ENCODE assay signal across 7 mouse cellular contexts in genomic region chr1:127204817-127205485, GRCm38 (mm10). TPM values are rescaled to one million over a fixed set of nuclear protein-coding genes. Genes with fewer than 3 reads are reported as not detected.
DNase-seq lines count a peak whose midpoint lies in the region; ATAC-seq and TF ChIP-seq lines count a peak whose summit lies in the region.

Gene Mgat5, plus strand, starts transcription at chr1:127205015.

- ATAC-seq in intestine, postnatal 0 days, result peak; percentile 92
- ATAC-seq in midbrain, embryonic 12.5 days (ENCODE audit: low FRiP score, low read depth), result peak; percentile 90

- peak within 1 kb of the TSS; percentile 97 for H3K4me2 ChIP-seq in intestine, postnatal 0 days (replicated peaks; ENCODE audit: low read depth)
- peak within 1 kb of the TSS; percentile 85 for H3K4me2 ChIP-seq in midbrain, embryonic 12.5 days (replicated peaks)

- no peaks in the 10 kb centered on the region for H3K9me3 ChIP-seq in intestine, postnatal 0 days (ENCODE audit: control insufficient read depth)
- H3K9me3 ChIP-seq in midbrain, embryonic 12.5 days, result no peaks in the 10 kb centered on the region

- H3K9ac ChIP-seq in intestine, postnatal 0 days (ENCODE audit: low read depth, low read length), result peak within 1 kb of the TSS; percentile 69
- H3K9ac ChIP-seq in midbrain, embryonic 12.5 days (replicated peaks), result peak within 1 kb of the TSS; percentile 78

- peak; percentile 60 for TF ChIP-seq POLR2A in small intestine, adult 2 months (IDR thresholded peaks at IDR 0.05; ENCODE audit: low read depth, low read length)

- intact Hi-C loops in left cerebral cortex, postnatal 4 days (cut with DNase I), result loop anchor here (5.0 to 10.0 kb wide), 2 partner anchors 190 to 252 kb away; no protein-coding TSS in a partner anchor

- WGBS in intestine, postnatal 0 days, result under 1% methylated on average over 51 of the region's 51 CpGs
- WGBS in midbrain, embryonic 12.5 days, result under 1% methylated on average over 51 of the region's 51 CpGs
- under 1% methylated on average over 51 of the region's 51 CpGs for WGBS in small intestine, adult 2 months

- no peaks in the 10 kb centered on the region for H3K4me1 ChIP-seq in intestine, postnatal 0 days (replicated peaks; ENCODE audit: control insufficient read depth, insufficient read depth, low read length)
- peaks cover 18% of the 10 kb centered on the region for H3K4me1 ChIP-seq in midbrain, embryonic 12.5 days
- H3K4me1 ChIP-seq in small intestine, adult 2 months (ENCODE audit: control insufficient read depth, insufficient read depth, insufficient read length, low read length), result peaks cover 14% of the 10 kb centered on the region; the same call in 1 of the 2 replicates

- TF ChIP-seq CTCF in intestine, postnatal 0 days (IDR thresholded peaks at IDR 0.05; ENCODE audit: low read depth), result peak; percentile 77
- TF ChIP-seq CTCF in small intestine, adult 2 months (IDR thresholded peaks at IDR 0.05; ENCODE audit: extremely low read depth, insufficient read length, insufficient replicate concordance, low read depth, low read length), result peak; percentile 32; the same call in 1 of the 2 replicates

- H3K36me3 ChIP-seq in intestine, postnatal 0 days (ENCODE audit: control insufficient read depth, insufficient read depth), result no peaks in the 10 kb centered on the region
- H3K36me3 ChIP-seq in midbrain, embryonic 12.5 days, result no peaks in the 10 kb centered on the region
- no peaks in the 10 kb centered on the region for H3K36me3 ChIP-seq in small intestine, adult 2 months (ENCODE audit: control insufficient read depth, insufficient read depth, low read length)

- DNase-seq in adrenal gland, adult 8-10 months, result peak; percentile 85
- peak; percentile 93 for DNase-seq in embryo, embryonic 9.5 days (ENCODE audit: extremely low spot score)
- DNase-seq in gastrocnemius, postnatal 4 days (ENCODE audit: low spot score in 2 of 2), result peak; percentile 74 to 88
- DNase-seq in left cerebral cortex, postnatal 4 days, result peak; percentile 89

- no peaks in the 10 kb centered on the region for H3K27me3 ChIP-seq in intestine, postnatal 0 days (replicated peaks; ENCODE audit: control insufficient read depth, insufficient read depth, low read length)
- no peaks in the 10 kb centered on the region for H3K27me3 ChIP-seq in midbrain, embryonic 12.5 days
- H3K27me3 ChIP-seq in small intestine, adult 2 months (ENCODE audit: control insufficient read depth, insufficient read depth, low read length), result no peaks in the 10 kb centered on the region

- peak within 1 kb of the TSS; percentile 93 for H3K4me3 ChIP-seq in intestine, postnatal 0 days (ENCODE audit: low read depth, low read length)
- peak within 1 kb of the TSS; percentile 58 for H3K4me3 ChIP-seq in midbrain, embryonic 12.5 days
- H3K4me3 ChIP-seq in small intestine, adult 2 months (ENCODE audit: low read depth, low read length), result peak within 1 kb of the TSS; percentile 74

- peak within 1 kb of the TSS; percentile 92 for H3K27ac ChIP-seq in intestine, postnatal 0 days (ENCODE audit: low read depth, low read length)
- peak within 1 kb of the TSS; percentile 91 for H3K27ac ChIP-seq in midbrain, embryonic 12.5 days (replicated peaks)
- peak within 1 kb of the TSS; percentile 97 for H3K27ac ChIP-seq in small intestine, adult 2 months (ENCODE audit: insufficient read depth, low read depth, low read length)

RNA-seq across cellular contexts. Expression of gene Mgat5, which starts in this region (rescaled TPM):
- total RNA-seq in adrenal gland, adult 8-10 months (2022), result 10 to 100 TPM; 14.5 to 21.1 (median 18.5) TPM
- total RNA-seq in gastrocnemius, postnatal 4 days (2021), result 1 to 10 TPM; 5.9 to 6.1 TPM
- 4.1 and 4.5 TPM in 2 replicates for polyA plus RNA-seq in intestine, postnatal 0 days (2015; fragmentation: Nextera tagmentation; extraction: Ambion mirVana)
- 10 to 100 TPM; 48.2 to 48.9 TPM for total RNA-seq in left cerebral cortex, postnatal 4 days (2021)
- 9.2 and 10.4 TPM in 2 replicates for polyA plus RNA-seq in midbrain, embryonic 12.5 days (2016; fragmentation: Nextera tagmentation; extraction: Ambion mirVana)
- 6.0 and 11.4 TPM in 2 replicates for polyA plus RNA-seq in small intestine, adult 2 months (2012; rRNA removed)

Comparison
In these comparisons a context has a peak if more than half of its experiments do, and no peak if none do; other contexts are left out.
1. Peak in every context shown above with its lines: DNase-seq, ATAC-seq, H3K4me3 ChIP-seq and H3K27ac ChIP-seq.